ENCODE assay signal across 18 mouse cellular contexts in genomic region chr4:128468040-128468439, GRCm38 (mm10).
A peak's percentile ranks its signal among the peaks of the same experiment; 100 is the strongest.
DNase-seq lines count a peak whose midpoint lies in the region; TF ChIP-seq lines count a peak whose summit lies in the region.
"Had no signal": no experiment of that assay in that cellular context is flagged by ENCODE, and none has a peak within 500 bp of the region (broad histone marks: within the 10 kb centered on the region; RNA-seq: fewer than 3 reads in every experiment).

No protein-coding gene starts in this region.

- TF ChIP-seq POLR2A in MEL (IDR thresholded peaks at IDR 0.05; ENCODE audit: control insufficient read depth in 1 of 2, insufficient read depth in 1 of 2, low read depth in 1 of 2, low read length in 2 of 2, poor library complexity in 1 of 2), result no peak
- TF ChIP-seq POLR2A in brain, embryonic 14.5 days (IDR thresholded peaks at IDR 0.05; ENCODE audit: borderline replicate concordance, extremely low read depth, insufficient read depth, insufficient read length, poor library complexity, severe bottlenecking), result no peak

- H3K27me3 ChIP-seq in MEL (ENCODE audit: control insufficient read depth in 1 of 2, insufficient read depth in 2 of 2, low read length in 2 of 2), result no peaks in the 10 kb centered on the region
- H3K27me3 ChIP-seq: forebrain, embryonic 13.5 days; heart, embryonic 13.5 days; hindbrain, embryonic 15.5 days had no signal

- intact Hi-C loops in left cerebral cortex, adult 2 months (cut with DNase I), result no loop called here
- intact Hi-C loops in left cerebral cortex, postnatal 14 days (cut with DNase I), result no loop called here

- no peak overlapping the region for H3K4me3 ChIP-seq in left cerebral cortex, adult 2 months
- H3K4me3 ChIP-seq in MEL (ENCODE audit: control insufficient read depth in 1 of 2, insufficient read depth in 1 of 2, low read depth in 2 of 2, low read length in 2 of 2), result no peak overlapping the region
- H3K4me3 ChIP-seq: embryonic facial prominence, embryonic 10.5 days; forebrain, embryonic 13.5 days; heart, embryonic 13.5 days; hindbrain, embryonic 15.5 days had no signal

- no peak for TF ChIP-seq EP300 in MEL (IDR thresholded peaks at IDR 0.05; ENCODE audit: low read depth in 1 of 2, low read length in 2 of 2)

- H3K36me3 ChIP-seq in MEL (ENCODE audit: control insufficient read depth in 1 of 2, insufficient read depth in 2 of 2, low read length in 2 of 2), result no peaks in the 10 kb centered on the region
- H3K36me3 ChIP-seq: embryonic facial prominence, embryonic 10.5 days; heart, embryonic 13.5 days had no signal

- no peak for DNase-seq in left cerebral cortex, adult 2 months (ENCODE audit: extremely low spot score in 1 of 2, low spot score in 2 of 2)
- no peak for DNase-seq in left cerebral cortex, postnatal 14 days (ENCODE audit: low spot score in 2 of 2)
- DNase-seq in ES-CJ7 (ENCODE audit: low read depth, low spot score) (peak; percentile 23), MEL (ENCODE audit: low read depth, low spot score) (peak; percentile 3)
- DNase-seq in brain, embryonic 14.5 days (ENCODE audit: low read depth), result no peak
- DNase-seq in Muller cell, postnatal 12 days (ENCODE audit: inconsistent ontology term), result no peak
- no peak for DNase-seq in thymus, postnatal 36 days
- DNase-seq: adrenal gland, adult 2 months; adrenal gland, postnatal 25 days; cerebellum, adult 2 months; cerebellum, postnatal 10 days; forebrain, postnatal 0 days; gastrocnemius, postnatal 14 days; heart, postnatal 36 days had no signal

- H3K9me3 ChIP-seq in MEL (replicated peaks; ENCODE audit: insufficient read depth, low read length), result no peaks in the 10 kb centered on the region
- H3K9me3 ChIP-seq: embryonic facial prominence, embryonic 10.5 days; forebrain, embryonic 13.5 days; heart, embryonic 13.5 days; hindbrain, embryonic 15.5 days had no signal

- peak; percentile 40 for TF ChIP-seq CTCF in left cerebral cortex, adult 2 months (IDR thresholded peaks at IDR 0.05)
- no peak for TF ChIP-seq CTCF in MEL (IDR thresholded peaks at IDR 0.05 in 2 of 3, conservative IDR thresholded peaks at IDR 0.05 in 1 of 3; ENCODE audit: control insufficient read depth in 1 of 3, insufficient read depth in 1 of 3, low read depth in 2 of 3, low read length in 3 of 3, poor library complexity in 1 of 3, severe bottlenecking in 1 of 3)
- TF ChIP-seq CTCF in brain, embryonic 14.5 days (IDR thresholded peaks at IDR 0.05; ENCODE audit: borderline replicate concordance, extremely low read depth, insufficient read depth, insufficient read length), result peak; percentile 9; the same call in 1 of the 2 replicates

- no peaks in the 10 kb centered on the region for H3K79me2 ChIP-seq in MEL (ENCODE audit: control insufficient read depth, insufficient read depth, low read length, poor library complexity)

- no peak for TF ChIP-seq RAD21 in MEL (IDR thresholded peaks at IDR 0.05; ENCODE audit: low read depth, low read length)

- H3K4me1 ChIP-seq in MEL (ENCODE audit: control insufficient read depth in 1 of 2, insufficient read depth in 2 of 2, low read length in 2 of 2), result no peaks in the 10 kb centered on the region
- H3K4me1 ChIP-seq: embryonic facial prominence, embryonic 10.5 days; forebrain, embryonic 13.5 days; heart, embryonic 13.5 days; hindbrain, embryonic 15.5 days had no signal

- no peak overlapping the region for H3K27ac ChIP-seq in left cerebral cortex, adult 2 months
- H3K27ac ChIP-seq in MEL (ENCODE audit: control insufficient read depth, low read depth, low read length), result no peak overlapping the region
- H3K27ac ChIP-seq: embryonic facial prominence, embryonic 10.5 days; forebrain, embryonic 13.5 days; heart, embryonic 13.5 days; hindbrain, embryonic 15.5 days had no signal

- H3K9ac ChIP-seq in MEL (ENCODE audit: control insufficient read depth, low read depth, low read length, poor library complexity, severe bottlenecking), result no peak overlapping the region
- H3K9ac ChIP-seq: forebrain, embryonic 13.5 days; forebrain, postnatal 0 days; heart, embryonic 13.5 days; hindbrain, embryonic 15.5 days had no signal

TF ChIP-seq in MEL, 35 proteins besides CTCF, POLR2A, EP300 and RAD21:
- TF ChIP-seq CHD2 (IDR thresholded peaks at IDR 0.05; ENCODE audit: low read length), result no peak
- TF ChIP-seq NRF1 (IDR thresholded peaks at IDR 0.05; ENCODE audit: insufficient read depth, low read depth, low read length, poor library complexity, severe bottlenecking), result no peak
- TF ChIP-seq NELFE (IDR thresholded peaks at IDR 0.05; ENCODE audit: low read depth, low read length), result no peak
- no peak for TF ChIP-seq UBTF (IDR thresholded peaks at IDR 0.05; ENCODE audit: borderline replicate concordance, insufficient read depth, low read depth, low read length)
- no peak for TF ChIP-seq MYB (IDR thresholded peaks at IDR 0.05; ENCODE audit: low read depth, low read length)
- TF ChIP-seq MYC (IDR thresholded peaks at IDR 0.05; ENCODE audit: low read depth, low read length), result no peak
- TF ChIP-seq SMC3 (IDR thresholded peaks at IDR 0.05; ENCODE audit: low read depth, low read length), result peak; percentile 10; the same call in 1 of the 2 replicates

Comparison
In these comparisons a context has a peak if more than half of its experiments do, and no peak if none do; other contexts are left out.
1. DNase-seq: peak in ES-CJ7 (single experiment) and MEL (single experiment); none in left cerebral cortex, adult 2 months (0 of 2), left cerebral cortex, postnatal 14 days (0 of 2), brain, embryonic 14.5 days (single experiment), Muller cell, postnatal 12 days (single experiment) and thymus, postnatal 36 days (0 of 2).
2. CTCF ChIP-seq: peak in left cerebral cortex, adult 2 months (single experiment) and brain, embryonic 14.5 days (single experiment); none in MEL (0 of 3).